Mouse (Mus musculus): ENCODE data around the gene Ppfibp2. TPM values are rescaled to one million over a fixed set of nuclear protein-coding genes. Genes with fewer than 3 reads are reported as not detected.

The Ppfibp2 gene
- total and polyA plus RNA-seq, 2 experiments: 9.9 to 20.9 TPM

DNA sequence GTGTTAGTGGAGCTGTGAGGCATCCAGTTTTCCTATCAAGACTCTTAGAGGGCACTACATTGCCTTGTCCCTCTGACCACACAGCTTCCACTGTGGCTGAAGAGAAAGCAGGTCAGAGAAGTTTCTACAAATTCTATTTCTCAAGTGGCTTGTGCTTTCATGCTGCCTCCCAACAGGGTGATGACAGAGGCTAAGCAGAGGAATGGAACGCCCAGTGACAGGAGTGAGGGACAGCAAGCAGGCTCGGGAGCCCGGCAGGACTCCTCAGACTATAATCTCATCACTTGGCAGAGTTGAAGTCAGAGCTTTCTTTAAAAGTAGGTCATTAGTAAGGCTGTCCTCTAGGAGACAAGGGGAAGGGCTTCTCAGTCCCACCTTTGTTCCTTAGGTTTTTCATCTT is 160.9 kb downstream of the Ppfibp2 start:
- DNase-seq (ENCODE audit: extremely low read depth, low read depth, low spot score): no peak
- Histone ChIP-seq H3K79me2 (ENCODE audit: control insufficient read depth, insufficient read depth, low read length) (no peaks in the 10 kb centered on the region), H3K4me3 (ENCODE audit: insufficient read depth, low read depth, low read length) (no peak overlapping the region), H3K4me1 (ENCODE audit: control insufficient read depth, insufficient read depth, low read length) (no peaks in the 10 kb centered on the region), H3K36me3 (ENCODE audit: control insufficient read depth, insufficient read depth, low read length) (no peaks in the 10 kb centered on the region), H3K27ac (replicated peaks; ENCODE audit: insufficient read depth, low read depth, low read length) (no peak overlapping the region), H3K9ac (ENCODE audit: low read depth, low read length) (no peak overlapping the region), H3K27me3 (ENCODE audit: control insufficient read depth, insufficient read depth, low read length) (no peaks in the 10 kb centered on the region)
- WGBS: 72% methylated on average over 3 of the region's 3 CpGs
- TF ChIP-seq POLR2A (IDR thresholded peaks at IDR 0.05; ENCODE audit: extremely low read depth, insufficient read depth, low read length) (no peak), CTCF (IDR thresholded peaks at IDR 0.05; ENCODE audit: low read depth, low read length) (no peak)

GRCm38 (mm10) chr7:107756748-107757147 is 161.7 kb downstream of the Ppfibp2 start:
- Histone ChIP-seq H3K27me3 (ENCODE audit: control insufficient read depth, insufficient read depth, low read length) (no peaks in the 10 kb centered on the region), H3K4me1 (ENCODE audit: control insufficient read depth, insufficient read depth, low read length) (no peaks in the 10 kb centered on the region), H3K4me3 (ENCODE audit: insufficient read depth, low read depth, low read length) (no peak overlapping the region), H3K79me2 (ENCODE audit: control insufficient read depth, insufficient read depth, low read length) (no peaks in the 10 kb centered on the region), H3K9ac (ENCODE audit: low read depth, low read length) (no peak overlapping the region), H3K36me3 (ENCODE audit: control insufficient read depth, insufficient read depth, low read length) (no peaks in the 10 kb centered on the region), H3K27ac (replicated peaks; ENCODE audit: insufficient read depth, low read depth, low read length) (no peak overlapping the region)
- 89% methylated on average over 2 of the region's 2 CpGs for WGBS
- no peak for TF ChIP-seq CTCF (IDR thresholded peaks at IDR 0.05; ENCODE audit: low read depth, low read length)
- TF ChIP-seq POLR2A (IDR thresholded peaks at IDR 0.05; ENCODE audit: extremely low read depth, insufficient read depth, low read length): no peak
- no peak for DNase-seq (ENCODE audit: extremely low read depth, low read depth, low spot score)

DNA sequence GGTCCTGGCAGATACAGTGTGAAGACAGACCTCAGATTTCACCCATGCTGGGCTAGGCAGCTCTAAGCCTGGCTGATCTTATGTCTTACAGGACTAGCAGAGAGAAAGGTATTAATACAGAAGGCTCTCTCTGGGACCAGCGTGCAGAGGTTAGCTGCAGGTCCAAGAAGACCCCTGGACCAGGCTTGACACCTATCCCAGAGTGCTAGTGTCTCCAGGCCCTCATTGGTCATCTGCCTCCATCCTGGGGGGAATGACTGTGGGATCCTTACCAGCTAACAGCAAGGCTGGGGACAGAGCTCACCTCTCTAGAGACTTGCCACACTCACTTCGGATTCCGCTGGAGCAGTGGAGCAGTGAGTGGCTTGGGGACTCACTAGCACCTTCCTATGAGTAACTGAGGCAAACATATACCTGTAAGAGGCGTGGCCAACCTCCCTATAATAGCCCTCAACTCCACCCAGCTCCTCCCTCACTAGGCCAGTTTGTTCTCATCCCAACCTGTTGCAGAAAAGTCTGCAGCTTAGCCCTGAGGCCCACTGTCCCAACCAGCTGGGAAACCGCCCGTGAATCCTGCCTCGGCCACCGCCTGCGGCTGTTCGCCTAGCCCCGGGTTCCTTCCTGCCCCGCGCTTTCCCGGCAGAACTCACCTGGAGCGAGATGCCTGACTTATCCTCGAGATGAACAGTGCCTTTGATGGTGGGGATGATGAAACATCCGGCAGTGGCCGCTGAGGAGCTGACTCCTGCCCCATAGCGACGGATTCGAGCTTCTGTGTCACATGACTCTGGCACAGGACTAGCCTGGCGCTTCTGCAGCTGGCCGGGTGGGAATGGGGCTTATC is 162.5 kb downstream of the Ppfibp2 start, which contains the start of gene Cyb5r2:
TSS of gene Cyb5r2 (minus strand) at position 725 of the 844 bp plus-strand sequence.
- no peak within 1 kb of the TSS for H3K4me3 ChIP-seq (ENCODE audit: insufficient read depth, low read depth, low read length)
- no peak within 1 kb of the TSS for H3K27ac ChIP-seq (replicated peaks; ENCODE audit: insufficient read depth, low read depth, low read length)
- peak; percentile 21 for DNase-seq (ENCODE audit: extremely low read depth, low read depth, low spot score)
- WGBS: 14% methylated on average over 23 of the region's 23 CpGs
- TF ChIP-seq CTCF (IDR thresholded peaks at IDR 0.05; ENCODE audit: low read depth, low read length) (no peak), POLR2A (IDR thresholded peaks at IDR 0.05; ENCODE audit: extremely low read depth, insufficient read depth, low read length) (no peak)
- no peaks in the 10 kb centered on the region for H3K4me1 ChIP-seq (ENCODE audit: control insufficient read depth, insufficient read depth, low read length)
- no peaks in the 10 kb centered on the region for H3K27me3 ChIP-seq (ENCODE audit: control insufficient read depth, insufficient read depth, low read length)
- no peaks in the 10 kb centered on the region for H3K36me3 ChIP-seq (ENCODE audit: control insufficient read depth, insufficient read depth, low read length)
- H3K9ac ChIP-seq (ENCODE audit: low read depth, low read length): no peak within 1 kb of the TSS
- no peaks in the 10 kb centered on the region for H3K79me2 ChIP-seq (ENCODE audit: control insufficient read depth, insufficient read depth, low read length)

DNA sequence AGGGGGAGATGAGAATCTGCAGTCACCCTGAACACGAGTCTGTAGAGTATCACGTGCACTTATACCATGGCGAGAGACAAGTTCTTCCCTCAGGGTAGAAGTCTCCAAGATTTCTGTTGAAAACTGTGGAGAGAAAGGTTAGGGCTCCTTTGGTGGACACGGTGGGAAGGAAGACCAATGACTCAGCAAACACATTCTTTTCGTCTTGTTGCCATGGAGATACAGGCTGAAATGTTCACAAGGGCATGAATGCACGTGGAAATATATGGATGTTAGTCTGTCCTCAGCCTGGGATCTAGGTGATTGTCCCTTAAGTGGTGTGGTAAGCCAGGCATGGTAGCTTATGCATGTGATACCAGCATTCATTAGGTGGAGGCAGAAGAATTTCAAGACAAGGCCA is 175.8 kb downstream of the Ppfibp2 start:
- 72% methylated on average over 6 of the region's 6 CpGs for WGBS
- no peak overlapping the region for H3K27ac ChIP-seq (replicated peaks; ENCODE audit: insufficient read depth, low read depth, low read length)
- no peak overlapping the region for H3K9ac ChIP-seq (ENCODE audit: low read depth, low read length)
- H3K27me3 ChIP-seq (ENCODE audit: control insufficient read depth, insufficient read depth, low read length): no peaks in the 10 kb centered on the region
- no peaks in the 10 kb centered on the region for H3K36me3 ChIP-seq (ENCODE audit: control insufficient read depth, insufficient read depth, low read length)
- H3K79me2 ChIP-seq (ENCODE audit: control insufficient read depth, insufficient read depth, low read length): no peaks in the 10 kb centered on the region
- no peak overlapping the region for H3K4me3 ChIP-seq (ENCODE audit: insufficient read depth, low read depth, low read length)
- H3K4me1 ChIP-seq (ENCODE audit: control insufficient read depth, insufficient read depth, low read length): no peaks in the 10 kb centered on the region
- no peak for DNase-seq (ENCODE audit: extremely low read depth, low read depth, low spot score)
- no peak for TF ChIP-seq CTCF (IDR thresholded peaks at IDR 0.05; ENCODE audit: low read depth, low read length)
- TF ChIP-seq POLR2A (IDR thresholded peaks at IDR 0.05; ENCODE audit: extremely low read depth, insufficient read depth, low read length): no peak

DNA sequence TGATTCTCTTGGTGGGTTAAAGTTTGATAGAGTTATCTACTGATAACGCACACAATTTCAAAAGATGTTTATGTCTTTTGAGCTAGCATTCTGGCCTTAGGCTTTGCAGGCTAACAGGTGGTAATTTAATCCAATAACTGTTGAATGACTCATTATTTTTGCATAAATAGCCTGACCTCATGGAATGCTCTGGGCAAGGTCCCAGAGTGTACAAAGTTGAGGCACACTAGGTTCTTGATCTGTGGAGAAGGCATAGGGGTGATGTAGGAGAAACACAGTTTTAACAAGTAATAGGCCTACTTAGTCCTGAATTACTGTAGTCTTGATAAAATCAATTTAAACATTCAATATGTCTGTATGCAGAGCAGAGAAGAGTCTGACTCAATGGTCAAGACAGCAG is 183.2 kb downstream of the Ppfibp2 start:
- DNase-seq (ENCODE audit: extremely low read depth, low read depth, low spot score): no peak
- no peaks in the 10 kb centered on the region for H3K36me3 ChIP-seq (ENCODE audit: control insufficient read depth, insufficient read depth, low read length)
- no peak for TF ChIP-seq CTCF (IDR thresholded peaks at IDR 0.05; ENCODE audit: low read depth, low read length)
- TF ChIP-seq POLR2A (IDR thresholded peaks at IDR 0.05; ENCODE audit: extremely low read depth, insufficient read depth, low read length): no peak
- no peaks in the 10 kb centered on the region for H3K79me2 ChIP-seq (ENCODE audit: control insufficient read depth, insufficient read depth, low read length)
- H3K4me1 ChIP-seq (ENCODE audit: control insufficient read depth, insufficient read depth, low read length): no peaks in the 10 kb centered on the region
- no peak overlapping the region for H3K27ac ChIP-seq (replicated peaks; ENCODE audit: insufficient read depth, low read depth, low read length)
- no peak overlapping the region for H3K9ac ChIP-seq (ENCODE audit: low read depth, low read length)
- 43% methylated on average over 1 of the region's 1 CpGs for WGBS
- no peak overlapping the region for H3K4me3 ChIP-seq (ENCODE audit: insufficient read depth, low read depth, low read length)
- no peaks in the 10 kb centered on the region for H3K27me3 ChIP-seq (ENCODE audit: control insufficient read depth, insufficient read depth, low read length)

DNA sequence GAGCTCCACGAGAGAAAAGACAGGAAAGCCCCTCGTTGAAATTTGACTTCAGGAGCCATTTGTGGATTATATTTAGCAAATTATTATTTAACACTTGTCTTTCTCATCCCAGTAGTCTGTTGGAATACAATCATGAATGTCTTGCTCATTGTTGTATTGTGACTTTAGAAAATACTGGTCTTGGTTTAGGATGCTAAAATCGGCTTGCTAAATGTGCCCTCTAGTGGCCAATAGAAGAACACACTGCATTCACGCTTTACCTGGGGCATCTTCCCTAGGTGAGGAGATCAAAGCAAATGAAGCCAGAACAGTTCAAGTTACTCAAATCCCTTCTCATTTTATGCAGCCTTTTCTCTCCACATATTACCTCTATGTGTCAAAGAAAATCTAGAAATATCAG is 184.6 kb downstream of the Ppfibp2 start:
- Histone ChIP-seq H3K27ac (replicated peaks; ENCODE audit: insufficient read depth, low read depth, low read length) (no peak overlapping the region), H3K27me3 (ENCODE audit: control insufficient read depth, insufficient read depth, low read length) (no peaks in the 10 kb centered on the region), H3K36me3 (ENCODE audit: control insufficient read depth, insufficient read depth, low read length) (no peaks in the 10 kb centered on the region), H3K79me2 (ENCODE audit: control insufficient read depth, insufficient read depth, low read length) (no peaks in the 10 kb centered on the region), H3K9ac (ENCODE audit: low read depth, low read length) (no peak overlapping the region), H3K4me3 (ENCODE audit: insufficient read depth, low read depth, low read length) (no peak overlapping the region), H3K4me1 (ENCODE audit: control insufficient read depth, insufficient read depth, low read length) (no peaks in the 10 kb centered on the region)
- TF ChIP-seq POLR2A (IDR thresholded peaks at IDR 0.05; ENCODE audit: extremely low read depth, insufficient read depth, low read length) (no peak), CTCF (IDR thresholded peaks at IDR 0.05; ENCODE audit: low read depth, low read length) (peak; percentile 36)
- DNase-seq (ENCODE audit: extremely low read depth, low read depth, low spot score): peak; percentile 20
- 38% methylated on average over 4 of the region's 4 CpGs for WGBS
